Mouse (Mus musculus) kidney, embryonic 16.5 days (tissue): ENCODE results near the gene Alcam. TPM values are rescaled to one million over a fixed set of nuclear protein-coding genes. Genes with fewer than 3 reads are reported as not detected.

ENCODE experiments used
- ATAC-seq: fragments of 200-750 bp; cut with Nextera tagmentation; 2 replicates; pipeline ENCODE4 v1.8.0; 2017; ENCODE audit warnings: moderate TSS enrichment; ENCODE audit not compliant: low FRiP score, low TSS enrichment
- H3K27ac ChIP-seq: fragments of 300-500 bp; sonication (generic); 2 replicates; pipeline ENCODE4 v1.5.1; 2014; ENCODE audit warnings: low read length
- H3K27me3 ChIP-seq: fragments of 300-500 bp; sonication (generic); 2 replicates; pipeline ENCODE4 v1.6.1; 2014; ENCODE audit warnings: low read length, control low read depth, mixed read lengths; ENCODE audit not compliant: insufficient read depth
- H3K36me3 ChIP-seq: fragments of 300-500 bp; sonication (generic); 2 replicates; pipeline ENCODE4 v1.6.1; 2014; ENCODE audit warnings: low read length, control low read depth, mixed read lengths; ENCODE audit not compliant: insufficient read depth
- H3K4me1 ChIP-seq: fragments of 300-500 bp; sonication (generic); 2 replicates; pipeline ENCODE4 v1.6.1; 2014; ENCODE audit warnings: low read length, control low read depth, mixed read lengths; ENCODE audit not compliant: insufficient read depth
- H3K4me2 ChIP-seq: fragments of 300-500 bp; sonication (generic); replicated peaks from 2 replicates; pipeline ENCODE4 v1.6.1; 2014; ENCODE audit warnings: low read depth, low read length
- H3K4me3 ChIP-seq: fragments of 300-500 bp; sonication (generic); 2 replicates; pipeline ENCODE4 v1.5.1; 2014; ENCODE audit warnings: mild to moderate bottlenecking, low read length
- H3K9ac ChIP-seq: fragments of 300-500 bp; sonication (generic); replicated peaks from 2 replicates; pipeline ENCODE4 v1.6.1; 2014; ENCODE audit warnings: low read length
- H3K9me3 ChIP-seq: fragments of 300-500 bp; sonication (generic); 2 replicates; pipeline ENCODE4 v1.6.1; 2016; ENCODE audit warnings: low read length, control low read depth
- WGBS: fragments of 180-500 bp; shearing (Covaris S2); extraction: QIAGEN DNeasy Blood & Tissue Kit; methylation state at CpG from one replicate; pipeline ENCODE4 v1.1.7; 2014; 5-methylcytosine and 5-hydroxymethylcytosine counted together
- polyA plus RNA-seq: library from polyadenylated mRNA; unstranded; fragments of >200 nt; fragmentation: Nextera tagmentation; extraction: Ambion mirVana; gene quantifications from 2 replicates; pipeline ENCODE4 v1.2.1, GENCODE M21; 2015

The Alcam gene
- polyA plus RNA-seq, 1 experiment from 2014 or later = 70.6 TPM

GRCm38 (mm10) chr16:52333631-52334030 lies 120.2 kb downstream of the Alcam start:
- ATAC-seq = no peak
- Histone ChIP-seq H3K27me3 (no peaks in the 10 kb centered on the region), H3K4me3 (no peak overlapping the region), H3K4me2 (no peak overlapping the region), H3K4me1 (no peaks in the 10 kb centered on the region), H3K27ac (no peak overlapping the region), H3K9ac (no peak overlapping the region), H3K9me3 (no peaks in the 10 kb centered on the region), H3K36me3 (no peaks in the 10 kb centered on the region)
- WGBS = 72% methylated on average over 5 of the region's 5 CpGs

- Histone ChIP-seq H3K27me3 (no peaks in the 10 kb centered on the region), H3K36me3 (no peaks in the 10 kb centered on the region), H3K9me3 (no peaks in the 10 kb centered on the region), H3K9ac (no peak overlapping the region), H3K27ac (no peak overlapping the region), H3K4me1 (no peaks in the 10 kb centered on the region), H3K4me2 (no peak overlapping the region), H3K4me3 (no peak overlapping the region)
- ATAC-seq = no peak
- WGBS = 91% methylated on average over 3 of the region's 3 CpGs
Observed at GRCm38 (mm10) chr16:52331341-52331830, 122.5 kb downstream of the Alcam start.

- H3K9me3 ChIP-seq = no peaks in the 10 kb centered on the region
- WGBS = 46% methylated on average over 2 of the region's 2 CpGs
- no peak for ATAC-seq
Observed at GRCm38 (mm10) chr16:52329420-52329819, 124.5 kb downstream of the Alcam start.

GRCm38 (mm10) chr16:52319229-52319628 lies 134.6 kb downstream of the Alcam start:
- Histone ChIP-seq H3K4me3 (no peak overlapping the region), H3K9ac (no peak overlapping the region), H3K4me1 (no peaks in the 10 kb centered on the region), H3K27me3 (no peaks in the 10 kb centered on the region), H3K27ac (no peak overlapping the region), H3K36me3 (no peaks in the 10 kb centered on the region), H3K4me2 (no peak overlapping the region), H3K9me3 (no peaks in the 10 kb centered on the region)
- whole genome bisulfite sequencing = 81% methylated on average over 1 of the region's 1 CpGs
- ATAC-seq = no peak

More at GRCm38 (mm10) chr16:52329420-52329819, 124.5 kb downstream of the Alcam start:
- Histone ChIP-seq H3K27me3 (no peaks in the 10 kb centered on the region), H3K4me1 (no peaks in the 10 kb centered on the region), H3K36me3 (no peaks in the 10 kb centered on the region), H3K4me3 (no peak overlapping the region), H3K27ac (no peak overlapping the region), H3K9ac (no peak overlapping the region), H3K4me2 (no peak overlapping the region)

GRCm38 (mm10) chr16:52311073-52311472 lies 142.8 kb downstream of the Alcam start:
- WGBS = 21% methylated on average over 9 of the region's 9 CpGs
- Histone ChIP-seq H3K9ac (no peak overlapping the region), H3K9me3 (no peaks in the 10 kb centered on the region), H3K4me2 (peak overlapping the region; percentile 11; the same call in 1 of the 2 replicates), H3K4me3 (no peak overlapping the region), H3K36me3 (no peaks in the 10 kb centered on the region), H3K4me1 (no peaks in the 10 kb centered on the region), H3K27ac (no peak overlapping the region), H3K27me3 (no peaks in the 10 kb centered on the region)
- peak; percentile 87; the same call in 1 of the 2 replicates for ATAC-seq

- no peaks in the 10 kb centered on the region for H3K36me3 ChIP-seq
- no peak for ATAC-seq
- H3K27me3 ChIP-seq = no peaks in the 10 kb centered on the region
- 90% methylated on average over 2 of the region's 2 CpGs for WGBS
- no peaks in the 10 kb centered on the region for H3K4me1 ChIP-seq
- no peaks in the 10 kb centered on the region for H3K9me3 ChIP-seq
- no peak overlapping the region for H3K4me3 ChIP-seq
- no peak overlapping the region for H3K4me2 ChIP-seq
- H3K27ac ChIP-seq = no peak overlapping the region
- H3K9ac ChIP-seq = no peak overlapping the region
Observed at GRCm38 (mm10) chr16:52307016-52307415, 146.9 kb downstream of the Alcam start.

GRCm38 (mm10) chr16:52303532-52303902 lies 150.4 kb downstream of the Alcam start:
- no peak overlapping the region for H3K27ac ChIP-seq

GRCm38 (mm10) chr16:52302790-52303531 lies 150.9 kb downstream of the Alcam start:
- WGBS = 49% methylated on average over 9 of the region's 9 CpGs

More at GRCm38 (mm10) chr16:52303532-52303902, 150.4 kb downstream of the Alcam start:
- H3K4me3 ChIP-seq = no peak overlapping the region
- no peak overlapping the region for H3K9ac ChIP-seq
- no peak overlapping the region for H3K4me2 ChIP-seq
- no peak for ATAC-seq
- H3K9me3 ChIP-seq = no peaks in the 10 kb centered on the region
- WGBS = 85% methylated on average over 4 of the region's 4 CpGs
- no peaks in the 10 kb centered on the region for H3K36me3 ChIP-seq
- no peaks in the 10 kb centered on the region for H3K27me3 ChIP-seq
- H3K4me1 ChIP-seq = no peaks in the 10 kb centered on the region

GRCm38 (mm10) chr16:52301730-52302129 lies 152.1 kb downstream of the Alcam start:
- H3K4me2 ChIP-seq = no peak overlapping the region
- no peaks in the 10 kb centered on the region for H3K27me3 ChIP-seq
- 81% methylated on average over 7 of the region's 7 CpGs for WGBS
- ATAC-seq = no peak
- no peaks in the 10 kb centered on the region for H3K4me1 ChIP-seq
- H3K9ac ChIP-seq = no peak overlapping the region
- H3K4me3 ChIP-seq = no peak overlapping the region
- H3K36me3 ChIP-seq = no peaks in the 10 kb centered on the region
- H3K9me3 ChIP-seq = no peaks in the 10 kb centered on the region
- H3K27ac ChIP-seq = no peak overlapping the region

More at GRCm38 (mm10) chr16:52302790-52303531, 150.9 kb downstream of the Alcam start:
- Histone ChIP-seq H3K27me3 (no peaks in the 10 kb centered on the region), H3K4me2 (no peak overlapping the region), H3K27ac (no peak overlapping the region), H3K9ac (no peak overlapping the region), H3K4me3 (no peak overlapping the region), H3K36me3 (no peaks in the 10 kb centered on the region), H3K4me1 (no peaks in the 10 kb centered on the region), H3K9me3 (no peaks in the 10 kb centered on the region)
- no peak for ATAC-seq

GRCm38 (mm10) chr16:52296376-52296775 lies 157.5 kb downstream of the Alcam start:
- H3K4me1 ChIP-seq = no peaks in the 10 kb centered on the region
- 41% methylated on average over 1 of the region's 1 CpGs for WGBS

More at GRCm38 (mm10) chr16:52296376-52296775, 157.5 kb downstream of the Alcam start:
- Histone ChIP-seq H3K9me3 (no peaks in the 10 kb centered on the region), H3K4me3 (no peak overlapping the region), H3K9ac (no peak overlapping the region), H3K4me2 (no peak overlapping the region), H3K27ac (no peak overlapping the region), H3K27me3 (no peaks in the 10 kb centered on the region), H3K36me3 (no peaks in the 10 kb centered on the region)
- no peak for ATAC-seq
